Mouse (Mus musculus): ENCODE data around the gene Rac2.

- TF ChIP-seq CTCF (IDR thresholded peaks at IDR 0.05; ENCODE audit: control insufficient read depth, insufficient read depth, low read length), result no peak
- no peak for TF ChIP-seq POLR2A (IDR thresholded peaks at IDR 0.05; ENCODE audit: borderline replicate concordance, control insufficient read depth, low read depth, low read length)
These were observed 23.9 kb downstream of the Rac2 start for GRCm38 (mm10) chr15:78548711-78549110.

All from bone marrow, adult 2 months (tissue).